Mouse (Mus musculus): ENCODE results near the gene Abtb1. TPM values are rescaled to one million over a fixed set of nuclear protein-coding genes. Genes with fewer than 3 reads are reported as not detected.

Gene Abtb1
- polyA plus RNA-seq, 1 experiment from 2014 or later, result 18.4 TPM

DNA sequence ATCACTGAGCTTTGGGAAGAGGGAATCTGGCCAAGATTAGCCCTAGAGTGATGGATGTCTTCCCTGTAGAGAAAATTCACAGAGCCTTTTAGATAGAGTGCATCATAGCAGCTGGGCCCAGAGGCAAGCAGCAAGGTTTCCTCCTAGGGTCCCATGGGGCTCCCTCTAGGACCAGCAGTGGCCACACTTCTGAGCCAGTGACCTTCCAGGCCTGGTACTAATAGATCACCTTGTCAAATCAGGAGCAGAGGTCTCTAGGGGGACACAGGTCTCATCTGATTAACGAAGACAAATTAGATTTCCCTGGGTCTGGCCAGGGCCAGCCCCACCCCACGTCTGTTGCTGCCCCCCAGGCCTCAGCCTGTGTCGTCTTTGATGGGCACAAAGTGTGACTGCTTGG lies 31.5 kb downstream of the Abtb1 start:
- Histone ChIP-seq H3K4me1 (replicated peaks; ENCODE audit: control insufficient read depth, insufficient read depth, low read length) (no peaks in the 10 kb centered on the region; the same call in 1 of the 2 replicates), H3K27me3 (ENCODE audit: control insufficient read depth, insufficient read depth, low read length) (no peaks in the 10 kb centered on the region), H3K9ac (ENCODE audit: low read depth, low read length) (no peak overlapping the region), H3K36me3 (ENCODE audit: control insufficient read depth, insufficient read depth, low read length) (no peaks in the 10 kb centered on the region), H3K27ac (ENCODE audit: low read depth, low read length) (0 out of 2 replicates have a peak overlapping the region, but pooled peaks have one; percentile 10), H3K4me3 (ENCODE audit: low read depth, low read length) (no peak overlapping the region), H3K9me3 (ENCODE audit: control insufficient read depth, low read length) (no peaks in the 10 kb centered on the region), H3K4me2 (replicated peaks; ENCODE audit: low read depth, low read length) (no peak overlapping the region)
- ATAC-seq (ENCODE audit: low FRiP score), result peak; percentile 78
- 38% methylated on average over 3 of the region's 3 CpGs for WGBS
- DNase-seq (ENCODE audit: low spot score), result peak; percentile 56

DNA sequence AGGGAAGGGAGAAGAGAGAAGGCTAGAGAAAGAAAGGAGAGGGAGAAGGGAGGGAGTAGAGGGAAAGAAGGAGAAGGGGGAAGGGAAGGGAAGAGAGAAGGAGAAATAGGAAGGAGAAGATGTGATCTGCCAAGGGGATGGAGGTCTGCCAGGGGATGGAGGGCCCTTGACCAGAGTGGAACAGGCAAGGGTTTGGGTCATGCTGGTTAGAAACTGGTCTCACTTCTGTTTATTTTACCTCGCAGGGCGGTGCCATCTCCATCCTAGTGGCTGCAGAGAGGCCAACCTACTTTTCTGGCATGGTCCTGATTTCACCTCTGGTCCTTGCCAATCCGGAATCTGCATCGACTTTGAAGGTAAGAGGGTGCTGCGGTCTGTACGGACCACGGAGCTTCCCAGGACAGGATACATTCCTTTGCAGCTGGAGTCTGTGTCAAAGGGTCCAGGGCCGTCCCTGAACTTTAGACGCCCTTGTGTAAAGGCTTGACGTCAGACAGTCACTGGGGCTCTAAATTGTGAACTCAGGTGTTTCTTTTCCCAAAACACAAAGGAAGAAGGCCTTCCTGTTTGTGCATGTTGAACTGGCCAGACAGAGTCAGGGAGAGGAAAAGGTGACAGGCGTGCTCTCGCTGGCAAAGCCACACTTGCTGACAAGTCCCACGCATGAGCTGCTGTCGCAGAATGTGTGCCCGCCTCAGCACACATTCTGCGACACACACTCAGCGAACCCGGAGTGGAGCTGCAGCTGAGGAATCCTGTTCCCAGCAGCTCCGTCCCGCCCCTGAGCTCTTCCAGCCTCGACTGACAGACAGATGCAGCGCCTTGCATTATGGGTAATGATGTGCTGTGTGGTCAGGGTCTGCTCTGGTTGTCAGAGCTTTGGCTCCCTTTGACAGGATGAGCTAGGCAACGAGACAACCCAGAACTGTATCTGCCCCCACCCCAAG lies 32.4 kb downstream of the Abtb1 start:
- WGBS, result 74% methylated on average over 23 of the region's 23 CpGs

DNA sequence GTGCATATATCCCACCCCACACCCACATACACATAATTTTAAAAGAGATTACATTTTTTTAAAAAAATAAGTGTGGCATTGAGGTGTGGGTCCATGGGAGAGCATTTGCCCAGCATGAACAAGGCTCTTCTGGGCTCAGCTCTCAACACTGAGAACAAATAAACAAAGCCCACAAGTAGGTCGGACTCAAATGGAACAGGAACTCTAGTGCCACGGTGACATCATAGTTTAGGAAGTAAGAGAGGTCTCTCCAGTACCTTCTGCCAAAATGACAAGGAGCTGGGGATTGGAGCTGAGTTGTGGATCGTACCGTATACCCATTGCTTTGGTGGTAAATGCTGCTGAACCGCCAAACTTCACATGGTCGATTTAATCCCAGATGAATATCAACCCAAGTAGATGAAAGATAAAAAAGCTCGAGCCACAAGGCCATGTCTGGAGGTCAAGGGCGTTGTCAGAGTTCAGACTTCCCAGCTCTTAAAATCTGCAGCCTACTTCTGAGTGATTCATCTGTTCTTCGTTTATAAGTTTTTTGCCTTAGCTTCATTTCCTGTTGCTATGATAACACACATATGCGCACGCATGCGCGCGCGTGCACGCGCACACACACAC lies 36.7 kb downstream of the Abtb1 start:
- Histone ChIP-seq H3K4me3 (ENCODE audit: low read depth, low read length) (no peak overlapping the region), H3K36me3 (ENCODE audit: control insufficient read depth, insufficient read depth, low read length) (no peaks in the 10 kb centered on the region), H3K9ac (ENCODE audit: low read depth, low read length) (no peak overlapping the region), H3K27ac (ENCODE audit: low read depth, low read length) (no peak overlapping the region), H3K4me2 (replicated peaks; ENCODE audit: low read depth, low read length) (no peak overlapping the region), H3K4me1 (replicated peaks; ENCODE audit: control insufficient read depth, insufficient read depth, low read length) (peaks cover 3% of the 10 kb centered on the region; the same call in 1 of the 2 replicates), H3K27me3 (ENCODE audit: control insufficient read depth, insufficient read depth, low read length) (no peaks in the 10 kb centered on the region), H3K9me3 (ENCODE audit: control insufficient read depth, low read length) (no peaks in the 10 kb centered on the region)
- no peak for DNase-seq (ENCODE audit: low spot score)
- 92% methylated on average over 17 of the region's 17 CpGs for WGBS
- no peak for ATAC-seq (ENCODE audit: low FRiP score)

More for the DNA sequence above, 32.4 kb downstream of the Abtb1 start:
- H3K4me3 ChIP-seq (ENCODE audit: low read depth, low read length), result no peak overlapping the region
- DNase-seq (ENCODE audit: low spot score), result no peak
- H3K9me3 ChIP-seq (ENCODE audit: control insufficient read depth, low read length), result no peaks in the 10 kb centered on the region
- no peaks in the 10 kb centered on the region for H3K27me3 ChIP-seq (ENCODE audit: control insufficient read depth, insufficient read depth, low read length)
- ATAC-seq (ENCODE audit: low FRiP score), result 0 out of 2 replicates have a peak, but pooled peaks have one; percentile 20
- no peaks in the 10 kb centered on the region; the same call in 1 of the 2 replicates for H3K4me1 ChIP-seq (replicated peaks; ENCODE audit: control insufficient read depth, insufficient read depth, low read length)
- H3K36me3 ChIP-seq (ENCODE audit: control insufficient read depth, insufficient read depth, low read length), result no peaks in the 10 kb centered on the region
- no peak overlapping the region for H3K9ac ChIP-seq (ENCODE audit: low read depth, low read length)
- H3K4me2 ChIP-seq (replicated peaks; ENCODE audit: low read depth, low read length), result no peak overlapping the region
- H3K27ac ChIP-seq (ENCODE audit: low read depth, low read length), result peak overlapping the region; percentile 10; the same call in 1 of the 2 replicates

DNA sequence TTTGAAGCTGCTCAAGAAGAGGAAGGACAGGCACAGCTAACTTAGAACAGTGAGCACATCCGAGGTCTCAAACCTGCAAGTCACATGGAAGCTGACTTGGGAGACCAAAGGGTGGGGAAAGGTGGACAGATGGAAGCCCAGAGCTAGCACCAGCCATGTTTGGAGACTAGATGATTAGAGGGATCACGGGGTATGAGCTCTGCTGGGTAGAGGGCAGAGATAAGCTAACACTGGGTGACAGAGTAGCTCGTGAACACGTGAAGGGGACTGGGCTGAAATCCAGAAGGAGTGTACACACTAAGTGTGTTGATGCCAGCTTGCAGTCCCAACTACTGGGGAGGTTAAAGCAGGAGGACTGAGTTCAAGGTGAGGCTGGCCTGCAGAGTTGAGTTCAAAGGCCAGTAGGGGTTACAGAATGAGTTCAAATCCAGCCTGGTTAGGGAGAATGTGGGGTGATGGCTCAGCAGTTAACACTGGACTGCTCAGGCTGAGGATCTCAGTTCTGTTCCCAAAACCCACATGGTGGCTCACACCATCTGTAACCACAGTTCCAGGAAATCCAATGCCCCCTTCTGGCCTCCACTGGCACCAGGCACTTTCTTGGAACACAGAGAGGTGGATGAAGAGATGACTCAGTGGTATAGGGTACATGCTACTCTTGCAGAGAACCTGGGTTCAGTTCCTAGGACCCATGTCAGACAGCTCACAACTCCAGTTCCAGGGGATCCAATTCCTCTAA lies 37.7 kb downstream of the Abtb1 start:
- Histone ChIP-seq H3K4me2 (replicated peaks; ENCODE audit: low read depth, low read length) (no peak overlapping the region), H3K4me1 (replicated peaks; ENCODE audit: control insufficient read depth, insufficient read depth, low read length) (peaks cover 3% of the 10 kb centered on the region; the same call in 1 of the 2 replicates), H3K4me3 (ENCODE audit: low read depth, low read length) (no peak overlapping the region), H3K27me3 (ENCODE audit: control insufficient read depth, insufficient read depth, low read length) (no peaks in the 10 kb centered on the region), H3K9me3 (ENCODE audit: control insufficient read depth, low read length) (no peaks in the 10 kb centered on the region), H3K36me3 (ENCODE audit: control insufficient read depth, insufficient read depth, low read length) (no peaks in the 10 kb centered on the region), H3K9ac (ENCODE audit: low read depth, low read length) (no peak overlapping the region), H3K27ac (ENCODE audit: low read depth, low read length) (no peak overlapping the region)
- DNase-seq (ENCODE audit: low spot score) (no peak), ATAC-seq (ENCODE audit: low FRiP score) (no peak)
- WGBS, result 80% methylated on average over 4 of the region's 4 CpGs

DNA sequence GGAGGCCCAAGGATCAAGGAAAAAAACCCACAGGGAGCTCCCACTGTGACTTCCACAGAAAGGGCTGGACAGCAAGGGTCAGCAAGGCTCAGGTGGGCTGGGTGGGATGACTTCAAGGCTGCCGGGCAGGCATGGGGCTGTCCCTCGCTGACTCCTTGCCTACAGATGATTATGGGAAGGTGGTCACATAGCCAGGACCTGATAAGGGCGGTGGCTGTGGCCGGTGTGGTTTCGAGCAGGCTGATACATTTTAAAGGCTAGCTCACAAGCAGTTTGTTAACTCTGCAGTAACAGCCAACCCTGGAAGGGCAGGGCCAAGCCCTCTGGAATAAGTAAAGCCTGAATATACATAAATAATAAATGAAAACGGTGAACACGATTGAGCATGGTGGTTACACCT lies 38.7 kb downstream of the Abtb1 start:
- 91% methylated on average over 7 of the region's 7 CpGs for WGBS

DNA sequence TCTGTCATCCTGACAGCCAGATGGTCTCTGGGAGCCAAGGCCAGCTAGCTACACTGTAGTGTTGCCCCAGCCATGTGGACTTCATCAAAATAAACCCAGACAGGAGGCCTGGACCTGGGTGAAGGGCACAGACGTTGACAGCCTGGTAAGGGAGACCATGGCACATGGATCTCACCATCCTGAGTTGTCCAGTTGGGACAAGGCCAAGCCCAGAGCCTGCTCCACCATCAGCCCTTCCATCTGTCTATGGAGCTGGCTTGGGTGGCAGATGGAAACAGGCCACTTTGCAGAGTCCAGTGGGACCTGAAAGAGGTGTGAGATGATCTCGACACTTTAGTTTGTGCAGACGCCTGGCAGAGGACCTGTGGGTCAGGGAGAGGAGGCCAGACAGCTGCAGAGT lies 41.0 kb downstream of the Abtb1 start:
- Histone ChIP-seq H3K36me3 (ENCODE audit: control insufficient read depth, insufficient read depth, low read length) (no peaks in the 10 kb centered on the region), H3K4me1 (replicated peaks; ENCODE audit: control insufficient read depth, insufficient read depth, low read length) (peaks cover 3% of the 10 kb centered on the region; the same call in 1 of the 2 replicates), H3K9me3 (ENCODE audit: control insufficient read depth, low read length) (no peaks in the 10 kb centered on the region), H3K4me3 (ENCODE audit: low read depth, low read length) (no peak overlapping the region), H3K4me2 (replicated peaks; ENCODE audit: low read depth, low read length) (no peak overlapping the region), H3K27ac (ENCODE audit: low read depth, low read length) (no peak overlapping the region), H3K9ac (ENCODE audit: low read depth, low read length) (no peak overlapping the region), H3K27me3 (ENCODE audit: control insufficient read depth, insufficient read depth, low read length) (no peaks in the 10 kb centered on the region)
- ATAC-seq (ENCODE audit: low FRiP score) (no peak), DNase-seq (ENCODE audit: low spot score) (no peak)
- WGBS, result 60% methylated on average over 3 of the region's 3 CpGs

More for the DNA sequence above, 38.7 kb downstream of the Abtb1 start:
- Histone ChIP-seq H3K27ac (ENCODE audit: low read depth, low read length) (no peak overlapping the region), H3K36me3 (ENCODE audit: control insufficient read depth, insufficient read depth, low read length) (no peaks in the 10 kb centered on the region), H3K9me3 (ENCODE audit: control insufficient read depth, low read length) (no peaks in the 10 kb centered on the region), H3K4me1 (replicated peaks; ENCODE audit: control insufficient read depth, insufficient read depth, low read length) (peaks cover 3% of the 10 kb centered on the region; the same call in 1 of the 2 replicates), H3K4me2 (replicated peaks; ENCODE audit: low read depth, low read length) (no peak overlapping the region), H3K9ac (ENCODE audit: low read depth, low read length) (no peak overlapping the region), H3K4me3 (ENCODE audit: low read depth, low read length) (no peak overlapping the region), H3K27me3 (ENCODE audit: control insufficient read depth, insufficient read depth, low read length) (no peaks in the 10 kb centered on the region)
- ATAC-seq (ENCODE audit: low FRiP score) (no peak), DNase-seq (ENCODE audit: low spot score) (no peak)

DNA sequence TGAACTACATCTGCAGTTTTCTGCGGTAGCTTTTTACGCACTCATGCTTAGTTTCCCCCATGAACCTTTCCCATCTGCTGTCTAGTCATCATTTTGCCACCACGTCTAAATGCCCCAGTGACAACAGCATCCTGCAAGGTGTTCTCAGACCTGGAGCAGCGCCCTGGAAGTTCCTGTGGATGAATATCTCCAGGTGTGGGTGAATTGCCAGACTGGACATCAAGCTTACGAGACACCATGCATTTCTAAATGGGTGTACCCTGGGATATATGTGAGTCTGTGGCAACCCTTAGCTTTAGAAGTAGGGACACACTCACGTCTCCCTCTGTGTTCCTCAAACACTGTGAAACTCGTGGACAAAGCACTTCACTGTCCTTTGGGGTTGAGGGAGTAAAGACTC lies 41.6 kb downstream of the Abtb1 start:
- Histone ChIP-seq H3K27ac (ENCODE audit: low read depth, low read length) (no peak overlapping the region), H3K4me1 (replicated peaks; ENCODE audit: control insufficient read depth, insufficient read depth, low read length) (peaks cover 3% of the 10 kb centered on the region; the same call in 1 of the 2 replicates), H3K27me3 (ENCODE audit: control insufficient read depth, insufficient read depth, low read length) (no peaks in the 10 kb centered on the region), H3K9me3 (ENCODE audit: control insufficient read depth, low read length) (no peaks in the 10 kb centered on the region), H3K36me3 (ENCODE audit: control insufficient read depth, insufficient read depth, low read length) (no peaks in the 10 kb centered on the region), H3K9ac (ENCODE audit: low read depth, low read length) (no peak overlapping the region), H3K4me3 (ENCODE audit: low read depth, low read length) (no peak overlapping the region), H3K4me2 (replicated peaks; ENCODE audit: low read depth, low read length) (no peak overlapping the region)
- DNase-seq (ENCODE audit: low spot score) (no peak), ATAC-seq (ENCODE audit: low FRiP score) (no peak)
- WGBS, result 84% methylated on average over 7 of the region's 7 CpGs

DNA sequence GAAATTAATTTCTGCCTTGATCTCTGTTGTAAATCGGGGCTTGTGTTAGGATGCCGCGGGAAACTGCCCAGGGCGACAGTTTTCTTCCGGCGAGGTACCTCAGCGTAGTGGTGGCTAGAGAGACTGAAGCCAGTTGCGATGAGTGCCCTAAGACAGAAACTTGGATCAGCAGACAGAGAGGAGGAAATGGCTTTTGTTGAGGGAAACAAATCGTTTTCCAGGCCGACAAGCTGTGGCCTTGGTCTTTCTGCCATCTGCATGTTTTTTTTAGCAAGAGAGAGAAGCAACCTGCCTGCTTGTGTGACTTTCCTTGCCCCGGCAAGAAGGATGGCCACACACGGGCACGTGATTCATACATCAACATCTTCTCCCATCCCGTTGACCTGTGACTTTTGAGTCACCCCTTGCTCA lies 47.2 kb downstream of the Abtb1 start:
- H3K27me3 ChIP-seq (ENCODE audit: control insufficient read depth, insufficient read depth, low read length), result no peaks in the 10 kb centered on the region
- no peaks in the 10 kb centered on the region for H3K36me3 ChIP-seq (ENCODE audit: control insufficient read depth, insufficient read depth, low read length)
- H3K4me1 ChIP-seq (replicated peaks; ENCODE audit: control insufficient read depth, insufficient read depth, low read length), result no peaks in the 10 kb centered on the region
- WGBS, result 77% methylated on average over 14 of the region's 14 CpGs
- no peak overlapping the region for H3K4me2 ChIP-seq (replicated peaks; ENCODE audit: low read depth, low read length)
- no peak overlapping the region for H3K27ac ChIP-seq (ENCODE audit: low read depth, low read length)
- no peak overlapping the region for H3K4me3 ChIP-seq (ENCODE audit: low read depth, low read length)
- ATAC-seq (ENCODE audit: low FRiP score) (no peak), DNase-seq (ENCODE audit: low spot score) (no peak)
- no peaks in the 10 kb centered on the region for H3K9me3 ChIP-seq (ENCODE audit: control insufficient read depth, low read length)
- no peak overlapping the region for H3K9ac ChIP-seq (ENCODE audit: low read depth, low read length)
